ENCODE assay signal across 13 mouse cellular contexts in the genomic region with DNA sequence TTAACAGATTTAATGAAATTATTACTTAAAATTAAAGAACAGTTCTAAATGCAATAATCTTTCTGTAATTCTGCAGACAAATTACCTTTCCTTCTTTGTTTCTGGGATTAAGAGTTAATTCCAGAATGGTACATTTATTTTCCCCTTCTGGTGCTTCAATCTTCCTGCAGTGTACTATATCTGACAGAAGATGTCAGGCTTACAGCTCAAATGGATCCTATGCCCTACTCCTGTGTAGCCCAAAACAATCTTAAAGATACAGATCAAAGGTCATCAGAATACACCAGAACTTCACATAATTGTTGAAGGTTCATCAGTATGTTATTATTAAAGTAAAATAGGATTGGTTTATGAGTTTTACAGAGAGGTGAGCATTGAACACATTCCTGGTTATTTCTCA.
DNase-seq lines count a peak whose midpoint lies in the region; ATAC-seq and TF ChIP-seq lines count a peak whose summit lies in the region.
"Had no signal": no experiment of that assay in that cellular context is flagged by ENCODE, and none has a peak within 500 bp of the region (broad histone marks: within the 10 kb centered on the region; RNA-seq: fewer than 3 reads in every experiment).

No protein-coding gene starts in this region.

- no peaks in the 10 kb centered on the region for H3K36me3 ChIP-seq in hindbrain, postnatal 0 days (ENCODE audit: insufficient read depth, low read length)
- no peaks in the 10 kb centered on the region for H3K36me3 ChIP-seq in hindbrain, embryonic 12.5 days
- H3K36me3 ChIP-seq in CH12.LX (replicated peaks in 1 of 2; ENCODE audit: control insufficient read depth in 1 of 2, insufficient read depth in 1 of 2, low read length in 1 of 2), result no peaks in the 10 kb centered on the region
- no peaks in the 10 kb centered on the region for H3K36me3 ChIP-seq in forebrain, postnatal 0 days (ENCODE audit: insufficient read depth)
- H3K36me3 ChIP-seq: limb, embryonic 12.5 days had no signal

- ATAC-seq in hindbrain, postnatal 0 days, result peak; percentile 53; the same call in 1 of the 2 replicates
- ATAC-seq in hindbrain, embryonic 12.5 days (ENCODE audit: low FRiP score), result no peak
- ATAC-seq in forebrain, postnatal 0 days, result peak; percentile 86
- ATAC-seq: liver, postnatal 0 days had no signal

- H3K4me2 ChIP-seq in hindbrain, postnatal 0 days (ENCODE audit: low read depth, low read length), result no peak overlapping the region
- no peak overlapping the region for H3K4me2 ChIP-seq in hindbrain, embryonic 12.5 days (replicated peaks)
- H3K4me2 ChIP-seq in CH12.LX (ENCODE audit: insufficient read depth, low read depth, poor library complexity, severe bottlenecking), result no peak overlapping the region
- H3K4me2 ChIP-seq in forebrain, postnatal 0 days (ENCODE audit: low read depth), result no peak overlapping the region
- H3K4me2 ChIP-seq: limb, embryonic 12.5 days had no signal

- peak; percentile 49 for TF ChIP-seq RAD21 in CH12.LX (IDR thresholded peaks at IDR 0.05; ENCODE audit: low read depth, low read length)

- in situ Hi-C loops in CH12.LX (cut with MboI; ENCODE audit: low pct_ligation_motif_present, low pct_unique_long_range_greater_than_20kb, low sequenced_read_pairs), result no loop called here

- H3K27ac ChIP-seq in hindbrain, postnatal 0 days, result no peak overlapping the region
- H3K27ac ChIP-seq in hindbrain, embryonic 12.5 days, result no peak overlapping the region
- no peak overlapping the region for H3K27ac ChIP-seq in CH12.LX (ENCODE audit: insufficient read depth, low read depth)
- H3K27ac ChIP-seq in forebrain, postnatal 0 days (ENCODE audit: low read depth, low read length), result no peak overlapping the region
- H3K27ac ChIP-seq: limb, embryonic 12.5 days had no signal

- H3K9ac ChIP-seq in hindbrain, postnatal 0 days (replicated peaks; ENCODE audit: low read length), result no peak overlapping the region
- no peak overlapping the region for H3K9ac ChIP-seq in hindbrain, embryonic 12.5 days
- H3K9ac ChIP-seq in CH12.LX (ENCODE audit: insufficient read depth, low read depth), result no peak overlapping the region
- H3K9ac ChIP-seq in forebrain, postnatal 0 days, result no peak overlapping the region
- H3K9ac ChIP-seq: limb, embryonic 12.5 days; liver, postnatal 0 days had no signal

- H3K79me2 ChIP-seq in CH12.LX (replicated peaks; ENCODE audit: control insufficient read depth, extremely low read depth, insufficient read depth, poor library complexity, severe bottlenecking), result no peaks in the 10 kb centered on the region

- TF ChIP-seq POLR2A in CH12.LX (IDR thresholded peaks at IDR 0.05; ENCODE audit: low read depth, low read length), result no peak

- H3K9me3 ChIP-seq in hindbrain, postnatal 0 days (ENCODE audit: low read length), result no peaks in the 10 kb centered on the region
- H3K9me3 ChIP-seq in hindbrain, embryonic 12.5 days (replicated peaks), result no peaks in the 10 kb centered on the region
- H3K9me3 ChIP-seq in CH12.LX (replicated peaks; ENCODE audit: low read length), result no peaks in the 10 kb centered on the region
- no peaks in the 10 kb centered on the region for H3K9me3 ChIP-seq in forebrain, postnatal 0 days (ENCODE audit: low read length)
- H3K9me3 ChIP-seq: limb, embryonic 12.5 days had no signal

- dilution Hi-C loops in CH12.LX (cut with MboI; ENCODE audit: extremely low pct_ligation_motif_present, extremely low pct_unique_long_range_greater_than_20kb, low sequenced_read_pairs), result no loop called here

- H3K4me3 ChIP-seq in hindbrain, postnatal 0 days (ENCODE audit: low read length), result no peak overlapping the region
- H3K4me3 ChIP-seq in hindbrain, embryonic 12.5 days, result no peak overlapping the region
- H3K4me3 ChIP-seq in CH12.LX (replicated peaks in 1 of 3; ENCODE audit: low read depth in 2 of 3, low read length in 2 of 3, poor library complexity in 1 of 3), result no peak overlapping the region
- no peak overlapping the region for H3K4me3 ChIP-seq in forebrain, postnatal 0 days (ENCODE audit: low read depth, low read length)
- H3K4me3 ChIP-seq: limb, embryonic 12.5 days had no signal

- peak; percentile 59 for DNase-seq in hindbrain, postnatal 0 days (ENCODE audit: low spot score)
- peak; percentile 5 for DNase-seq in 3T3-L1 (ENCODE audit: low read depth, low spot score)
- DNase-seq in CH12.LX (ENCODE audit: extremely low read depth), result peak; percentile 20
- DNase-seq in forebrain, postnatal 0 days, result peak; percentile 31
- no peak for DNase-seq in thymus, postnatal 0 days (ENCODE audit: low spot score)
- DNase-seq in right cerebral cortex, postnatal 4 days, result no peak
- no peak for DNase-seq in natural killer cell, adult 2 months (ENCODE audit: low spot score in 2 of 2)
- DNase-seq: layer of hippocampus, adult 9-11 months; liver, postnatal 0 days; spleen, adult 18-20 months; thymus, adult 2 months had no signal

- H3K4me1 ChIP-seq in hindbrain, postnatal 0 days (ENCODE audit: insufficient read depth, low read length), result no peaks in the 10 kb centered on the region
- H3K4me1 ChIP-seq in hindbrain, embryonic 12.5 days, result no peaks in the 10 kb centered on the region
- H3K4me1 ChIP-seq in CH12.LX (ENCODE audit: control insufficient read depth in 1 of 2, insufficient read depth in 2 of 2), result no peaks in the 10 kb centered on the region
- H3K4me1 ChIP-seq in forebrain, postnatal 0 days (ENCODE audit: insufficient read depth), result no peaks in the 10 kb centered on the region
- H3K4me1 ChIP-seq: limb, embryonic 12.5 days had no signal

- H3K27me3 ChIP-seq in hindbrain, postnatal 0 days (ENCODE audit: insufficient read depth, low read length), result no peaks in the 10 kb centered on the region
- H3K27me3 ChIP-seq in hindbrain, embryonic 12.5 days, result no peaks in the 10 kb centered on the region
- no peaks in the 10 kb centered on the region for H3K27me3 ChIP-seq in CH12.LX (replicated peaks)
- no peaks in the 10 kb centered on the region for H3K27me3 ChIP-seq in forebrain, postnatal 0 days (ENCODE audit: insufficient read depth, low read length)
- H3K27me3 ChIP-seq: limb, embryonic 12.5 days had no signal

- TF ChIP-seq EP300 in CH12.LX (IDR thresholded peaks at IDR 0.05; ENCODE audit: low read length), result no peak

- TF ChIP-seq CTCF in hindbrain, postnatal 0 days (IDR thresholded peaks at IDR 0.05; ENCODE audit: low read depth), result peak; percentile 72
- TF ChIP-seq CTCF in CH12.LX (conservative IDR thresholded peaks at IDR 0.05 in 1 of 2, IDR thresholded peaks at IDR 0.05 in 1 of 2; ENCODE audit: low read depth in 2 of 2, low read length in 2 of 2), result peak in 1 of 2 experiments; percentile 37; a peak in 2 of 4 replicates
- peak; percentile 75 for TF ChIP-seq CTCF in forebrain, postnatal 0 days (IDR thresholded peaks at IDR 0.05; ENCODE audit: low read depth)

TF ChIP-seq in CH12.LX, 34 proteins besides CTCF, POLR2A, EP300 and RAD21:
- TF ChIP-seq NRF1 (IDR thresholded peaks at IDR 0.05; ENCODE audit: low read depth, low read length), result no peak
- TF ChIP-seq SIN3A (IDR thresholded peaks at IDR 0.05; ENCODE audit: low read length), result no peak
- no peak for TF ChIP-seq KAT2A (IDR thresholded peaks at IDR 0.05; ENCODE audit: insufficient replicate concordance, low read length)
- TF ChIP-seq TBP (conservative IDR thresholded peaks at IDR 0.05; ENCODE audit: low read depth, low read length), result no peak
- TF ChIP-seq CHD2 (IDR thresholded peaks at IDR 0.05; ENCODE audit: low read length), result no peak
- TF ChIP-seq MAX (IDR thresholded peaks at IDR 0.05; ENCODE audit: low read length), result no peak
- TF ChIP-seq ZC3H11A (IDR thresholded peaks at IDR 0.05; ENCODE audit: low read depth, low read length), result no peak
- TF ChIP-seq MYC (IDR thresholded peaks at IDR 0.05; ENCODE audit: low read depth, low read length), result no peak
- TF ChIP-seq RCOR1 (conservative IDR thresholded peaks at IDR 0.05; ENCODE audit: low read depth, low read length), result no peak
- no peak for TF ChIP-seq BHLHE40 (IDR thresholded peaks at IDR 0.05; ENCODE audit: low read depth, low read length)
- no peak for TF ChIP-seq ZNF384 (IDR thresholded peaks at IDR 0.05; ENCODE audit: low read depth, low read length)
- no peak for TF ChIP-seq HCFC1 (IDR thresholded peaks at IDR 0.05; ENCODE audit: low read depth, low read length)
- TF ChIP-seq IRF4 (IDR thresholded peaks at IDR 0.05; ENCODE audit: low read depth, low read length), result no peak
- no peak for TF ChIP-seq USF2 (conservative IDR thresholded peaks at IDR 0.05; ENCODE audit: low read depth, low read length)
- TF ChIP-seq UBTF (IDR thresholded peaks at IDR 0.05; ENCODE audit: low read depth, low read length), result no peak
- TF ChIP-seq GABPA (IDR thresholded peaks at IDR 0.05; ENCODE audit: insufficient replicate concordance, low read depth, low read length), result no peak
- no peak for TF ChIP-seq PAX5 (IDR thresholded peaks at IDR 0.05; ENCODE audit: low read length)
- TF ChIP-seq MEF2A (IDR thresholded peaks at IDR 0.05; ENCODE audit: borderline replicate concordance, low read depth, low read length), result no peak

Comparison
In these comparisons a context has a peak if more than half of its experiments do, and no peak if none do; other contexts are left out.
1. DNase-seq: peak in hindbrain, postnatal 0 days (single experiment), 3T3-L1 (single experiment), CH12.LX (single experiment) and forebrain, postnatal 0 days (single experiment); none in thymus, postnatal 0 days (single experiment), right cerebral cortex, postnatal 4 days (single experiment) and natural killer cell, adult 2 months (0 of 2).